Mouse (Mus musculus) right cerebral cortex, postnatal 4 days (tissue): Measurements from ENCODE around the gene Dlg2.

ENCODE experiments used
- DNase-seq: peaks from one replicate; pipeline ENCODE4 v3.0.0-alpha.2; 2022

Dlg2 gene

GRCm38 (mm10) chr7:90476313-90477245 is at the start of gene Dlg2:
Gene Dlg2 (plus strand): TSS chr7:90476672.
- no peak for DNase-seq

DNA sequence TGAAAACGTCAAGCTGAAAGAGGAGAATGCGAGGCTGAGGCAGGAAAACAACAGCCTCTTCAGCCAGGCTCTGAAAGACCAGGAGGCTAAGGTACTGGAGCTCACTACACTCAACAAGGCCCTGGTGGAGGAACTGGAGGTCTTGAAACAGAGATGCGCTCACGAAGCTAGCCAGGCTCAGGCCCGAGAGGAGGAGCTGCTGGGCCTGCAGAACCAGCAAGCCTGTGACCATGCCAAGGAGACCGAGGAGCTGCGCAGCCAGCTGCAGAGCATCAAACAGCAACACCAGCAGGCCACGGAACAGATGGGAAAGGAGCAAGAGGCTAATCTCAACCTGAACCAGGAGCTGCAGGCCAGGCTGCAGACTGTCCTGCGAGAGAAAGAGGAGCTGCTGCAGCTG is 49.5 kb upstream of the Dlg2 start:
- no peak for DNase-seq

GRCm38 (mm10) chr7:90432221-90432620 is 44.3 kb upstream of the Dlg2 start:
- DNase-seq = no peak

- DNase-seq = no peak
These were observed 36.4 kb upstream of the Dlg2 start for GRCm38 (mm10) chr7:90440044-90440443.

DNA sequence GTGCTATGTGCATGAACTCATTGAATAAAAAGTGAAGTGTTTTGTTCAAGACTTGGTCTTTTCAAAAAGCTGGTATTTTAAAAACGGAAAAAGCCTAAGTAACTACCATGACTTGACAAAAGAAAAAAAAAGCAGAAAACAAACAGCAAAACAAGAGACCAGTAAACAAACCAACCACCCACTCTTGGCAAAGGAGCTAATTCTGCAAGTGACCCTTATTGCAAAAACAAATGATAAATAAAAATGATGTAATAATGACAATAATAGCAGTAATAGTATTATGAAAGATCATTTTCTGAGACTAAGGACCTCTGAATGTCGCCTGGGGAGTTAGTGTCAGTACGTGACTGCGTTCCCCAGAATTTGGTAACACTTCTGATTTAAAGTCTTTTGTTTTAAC is 34.4 kb upstream of the Dlg2 start:
- DNase-seq = no peak

- peak; percentile 88 for DNase-seq
These were observed 33.9 kb upstream of the Dlg2 start, which contains the start of gene Crebzf for GRCm38 (mm10) chr7:90442518-90443080. Gene Crebzf (plus strand): TSS chr7:90442729.

DNA sequence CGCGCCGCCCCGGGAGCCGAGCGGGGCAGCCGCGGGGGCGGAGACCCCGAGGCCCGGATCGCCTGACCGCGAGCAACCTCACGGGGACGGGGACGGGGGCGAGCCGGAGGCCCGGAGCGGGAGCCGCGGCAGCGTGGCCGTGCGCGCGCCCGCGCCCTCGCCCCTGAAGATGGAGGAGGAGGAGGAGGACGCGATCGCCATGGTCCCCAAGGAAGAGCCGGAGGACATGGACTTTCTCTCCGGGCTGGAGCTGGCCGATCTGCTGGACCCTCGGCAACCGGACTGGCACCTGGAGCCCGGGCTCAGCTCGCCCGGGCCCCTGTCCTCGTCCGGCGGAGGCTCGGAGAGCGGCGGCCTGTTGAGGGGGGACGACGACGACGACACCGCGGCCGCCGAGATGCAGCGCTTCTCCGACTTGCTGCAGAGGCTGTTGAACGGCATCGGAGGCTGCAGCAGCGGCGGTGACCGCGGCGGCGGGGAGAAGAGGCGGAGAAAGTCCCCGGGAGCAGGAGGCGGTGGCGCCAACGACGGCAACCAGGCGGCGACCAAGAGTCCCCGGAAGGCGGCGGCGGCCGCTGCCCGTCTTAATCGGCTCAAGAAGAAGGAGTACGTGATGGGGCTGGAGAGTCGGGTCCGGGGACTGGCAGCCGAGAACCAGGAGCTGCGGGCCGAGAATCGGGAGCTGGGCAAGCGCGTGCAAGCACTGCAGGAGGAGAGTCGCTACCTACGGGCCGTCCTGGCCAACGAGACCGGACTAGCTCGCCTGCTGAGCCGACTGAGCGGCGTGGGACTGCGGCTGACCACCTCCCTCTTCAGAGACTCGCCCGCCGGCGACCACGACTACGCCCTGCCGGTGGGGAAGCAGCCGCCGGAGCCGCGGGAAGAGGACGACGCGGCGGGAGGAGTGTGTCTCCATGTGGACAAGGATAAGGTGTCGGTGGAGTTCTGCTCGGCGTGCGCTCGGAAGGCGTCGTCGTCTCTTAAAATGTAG is 33.1 kb upstream of the Dlg2 start:
- DNase-seq = peak; percentile 71

- no peak for DNase-seq
These were observed 32.3 kb upstream of the Dlg2 start for GRCm38 (mm10) chr7:90444206-90444605.

DNA sequence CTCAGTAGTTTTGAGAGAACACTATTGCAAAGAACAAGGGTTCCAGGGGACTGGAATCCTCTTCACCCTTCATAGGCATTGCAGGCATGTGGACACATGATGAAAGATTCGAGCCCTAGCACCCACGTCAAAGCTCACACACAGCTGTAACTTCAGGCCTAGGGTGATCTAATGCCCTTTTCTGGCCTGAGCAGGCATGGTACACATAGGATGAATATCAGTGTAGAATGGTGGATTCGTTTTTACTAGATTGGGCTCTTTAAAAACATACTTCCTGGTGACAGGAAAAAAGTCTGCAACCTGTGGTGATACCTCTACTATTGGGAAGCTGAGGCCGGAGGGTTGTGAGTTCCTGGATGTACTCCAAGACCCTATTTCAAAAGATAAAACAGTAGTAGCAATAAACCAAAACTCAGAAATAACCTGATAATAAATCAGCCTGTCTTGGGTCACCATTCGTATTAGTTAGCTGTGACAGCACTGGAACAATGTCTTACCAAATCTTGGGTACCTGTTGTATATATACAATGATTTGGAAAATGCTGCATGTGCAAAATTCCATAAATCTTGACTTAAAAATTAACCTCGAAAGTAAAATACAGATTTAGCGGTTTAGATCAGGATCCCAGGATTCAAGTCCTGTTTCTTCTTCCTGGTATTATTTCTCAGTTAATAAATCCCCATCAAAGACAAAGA is 20.2 kb upstream of the Dlg2 start:
- no peak for DNase-seq

GRCm38 (mm10) chr7:90456845-90457468 is 19.5 kb upstream of the Dlg2 start, which contains the start of gene Tmem126a:
Gene Tmem126a (minus strand): TSS chr7:90457229.
- peak; percentile 80 for DNase-seq

GRCm38 (mm10) chr7:90457517-90457916 is 19.0 kb upstream of the Dlg2 start:
- no peak for DNase-seq

DNA sequence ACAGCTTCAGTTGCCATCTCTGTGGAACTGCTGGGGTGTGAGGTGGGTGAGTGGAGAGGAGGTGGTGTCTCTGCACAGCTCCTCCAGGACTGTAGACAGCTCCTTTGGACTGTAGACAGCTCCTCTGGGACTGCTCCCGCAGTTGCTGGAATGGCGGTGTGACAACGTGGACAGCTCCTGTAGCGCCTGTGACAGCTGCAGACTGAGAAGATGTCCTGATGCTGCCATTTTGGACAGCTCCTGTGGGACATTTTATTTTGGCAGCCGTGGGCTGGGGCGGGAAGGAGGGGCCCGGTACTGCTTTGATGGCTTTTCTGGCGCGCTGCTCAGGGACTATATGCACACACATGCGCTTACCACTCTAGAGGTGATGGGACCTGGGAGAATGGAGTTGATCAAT is 16.1 kb upstream of the Dlg2 start:
- DNase-seq = no peak

GRCm38 (mm10) chr7:90460930-90461329 is 15.5 kb upstream of the Dlg2 start:
- DNase-seq = no peak

- DNase-seq = no peak
These were observed 15.0 kb upstream of the Dlg2 start for GRCm38 (mm10) chr7:90461441-90461840.

DNA sequence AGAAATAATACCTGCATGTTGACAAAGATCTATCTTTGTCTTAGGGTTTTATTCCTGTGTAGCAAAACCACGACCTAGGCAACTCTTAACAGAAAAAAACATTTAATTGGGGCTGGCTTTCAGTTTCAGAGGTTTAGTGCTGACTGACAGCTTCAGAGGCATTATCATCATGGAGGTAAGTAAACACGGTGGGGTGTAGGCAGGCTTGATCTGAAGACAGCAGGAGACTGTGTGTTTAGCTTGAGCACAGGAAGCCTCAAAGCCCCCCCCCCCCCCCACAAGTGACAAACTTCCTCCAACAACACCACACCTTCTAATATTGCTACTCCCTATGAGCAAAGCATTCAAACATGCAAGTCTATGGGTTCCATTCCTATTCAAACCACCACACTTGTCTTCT is 3.0 kb upstream of the Dlg2 start:
- DNase-seq = no peak

DNA sequence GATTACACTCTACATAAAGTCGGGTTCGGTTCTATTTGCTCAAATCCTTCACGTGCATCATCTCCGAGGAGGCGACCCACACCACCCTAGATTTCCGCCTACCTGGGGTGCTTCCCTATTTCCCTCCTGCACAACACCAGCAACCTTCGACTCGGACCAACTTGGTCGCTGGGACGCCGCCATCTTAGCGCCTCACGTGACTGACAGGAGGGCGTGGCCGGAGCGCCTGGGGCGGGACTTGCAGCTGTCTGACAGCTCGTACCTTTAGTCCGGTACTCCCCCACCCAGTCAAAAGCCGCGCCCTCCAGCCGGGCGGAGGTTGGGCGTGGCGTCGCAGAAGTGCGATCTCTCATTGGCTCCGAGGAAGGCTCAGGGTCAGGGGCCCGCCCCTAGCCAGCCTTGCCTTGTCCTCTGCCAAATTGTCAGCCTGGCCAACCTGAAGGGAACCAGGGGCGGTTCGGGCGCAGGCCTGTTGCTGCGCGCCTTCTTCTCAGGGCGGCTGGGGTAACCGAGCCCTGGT is 619 bp upstream of the Dlg2 start, which contains the start of gene Tmem126b:
Gene Tmem126b (minus strand): TSS at position 209 of the 520 bp plus-strand sequence.
- peak; percentile 94 for DNase-seq

DNA sequence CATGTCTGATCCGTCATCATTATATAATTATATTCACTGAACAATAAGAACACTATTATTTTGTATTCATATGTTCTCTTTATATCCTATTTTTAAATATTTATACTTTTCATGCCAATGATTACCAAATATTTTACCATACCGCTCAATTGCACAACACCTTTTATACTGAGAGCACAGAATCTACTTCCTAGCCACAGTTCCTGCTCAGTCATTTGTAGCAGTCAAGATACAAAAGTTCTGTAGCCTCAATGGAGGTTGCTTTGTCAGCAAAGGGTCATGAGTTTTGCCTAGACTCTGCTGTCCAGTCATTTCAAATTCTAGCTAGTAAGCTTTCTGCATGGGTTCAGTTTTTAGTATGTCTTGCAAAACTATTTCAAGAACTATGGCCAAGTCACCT is 6.1 kb downstream of the Dlg2 start:
- DNase-seq = no peak

- no peak for DNase-seq
These were observed 31.7 kb downstream of the Dlg2 start for GRCm38 (mm10) chr7:90508124-90508523.

- no peak for DNase-seq
These were observed 35.8 kb downstream of the Dlg2 start for GRCm38 (mm10) chr7:90512293-90512692.

DNA sequence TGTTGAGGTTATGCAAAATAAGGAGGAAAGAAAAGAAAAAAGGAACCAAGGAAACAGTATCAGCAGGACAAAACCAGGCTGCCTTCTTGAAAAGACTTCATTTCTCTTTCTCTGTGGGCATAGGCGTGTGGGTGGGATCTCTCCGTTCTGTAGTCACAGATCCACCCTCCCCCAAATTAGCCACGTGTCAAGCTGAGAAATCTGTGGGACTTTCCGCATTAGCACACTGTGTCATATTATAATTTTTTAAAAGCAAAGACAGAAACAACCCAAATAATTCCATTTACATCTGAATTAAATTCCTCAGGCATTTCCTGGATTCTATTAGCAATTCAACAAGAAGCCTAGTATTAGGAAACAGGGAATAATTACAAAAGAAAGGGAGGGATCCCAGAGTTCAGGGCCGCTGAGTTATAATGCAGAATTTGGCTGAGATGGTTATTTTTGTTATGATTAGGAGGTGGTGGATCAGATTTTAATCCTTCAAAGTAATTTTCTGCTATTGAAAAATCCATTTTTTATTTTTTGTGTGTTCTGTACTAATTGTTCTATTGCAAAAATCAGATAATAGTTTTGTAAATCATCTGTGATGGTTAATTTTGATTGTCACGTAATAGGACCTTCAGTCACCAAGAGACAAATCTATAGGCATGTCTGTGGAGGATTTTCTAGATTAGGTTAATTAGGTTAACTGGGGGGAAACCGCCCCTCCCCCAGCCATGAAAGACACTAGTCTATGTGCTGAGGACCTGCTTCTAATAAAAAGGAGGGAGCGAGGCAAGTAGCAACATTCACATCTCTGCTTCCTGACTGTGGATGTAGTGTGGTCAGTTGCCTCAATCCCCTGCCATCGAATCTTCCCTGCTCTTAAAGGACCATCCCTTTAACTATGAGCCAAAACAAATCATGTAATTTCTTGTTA is 63.3 kb downstream of the Dlg2 start:
- DNase-seq = no peak
